Mouse (Mus musculus) lung, embryonic 16.5 days (tissue): ENCODE data around the gene Akt2. TPM values are rescaled to one million over a fixed set of nuclear protein-coding genes. Genes with fewer than 3 reads are reported as not detected.
A peak's percentile ranks its signal among the peaks of the same experiment; 100 is the strongest.

Source experiments
- ATAC-seq: fragments of 200-750 bp; cut with Nextera tagmentation; 2 replicates; pipeline ENCODE4 v1.8.0; 2017; ENCODE audit warnings: low read depth, mild to moderate bottlenecking, moderate library complexity
- H3K27ac ChIP-seq: fragments of 300-500 bp; sonication (generic); 2 replicates; pipeline ENCODE4 v1.5.1; 2014; ENCODE audit warnings: mild to moderate bottlenecking, control low read depth, low read length
- H3K27me3 ChIP-seq: fragments of 300-500 bp; sonication (generic); 2 replicates; pipeline ENCODE4 v1.6.1; 2014; ENCODE audit warnings: low read depth, low read length, mixed read lengths; ENCODE audit not compliant: control insufficient read depth, insufficient read depth
- H3K36me3 ChIP-seq: fragments of 300-500 bp; sonication (generic); 2 replicates; pipeline ENCODE4 v1.6.1; 2014; ENCODE audit warnings: low read length; ENCODE audit not compliant: control insufficient read depth, insufficient read depth
- H3K4me1 ChIP-seq: fragments of 300-500 bp; sonication (generic); replicated peaks from 2 replicates; pipeline ENCODE4 v1.6.1; 2014; ENCODE audit warnings: low read length, mixed read lengths; ENCODE audit not compliant: control insufficient read depth, insufficient read depth
- H3K4me2 ChIP-seq: fragments of 300-500 bp; sonication (generic); 2 replicates; pipeline ENCODE4 v1.6.1; 2014; ENCODE audit warnings: low read depth, low read length, control low read depth
- H3K4me3 ChIP-seq: fragments of 300-500 bp; sonication (generic); 2 replicates; pipeline ENCODE4 v1.5.1; 2014; ENCODE audit warnings: mild to moderate bottlenecking, low read length, control low read depth
- H3K9ac ChIP-seq: fragments of 300-500 bp; sonication (generic); 2 replicates; pipeline ENCODE4 v1.6.1; 2014; ENCODE audit warnings: low read length, control low read depth
- H3K9me3 ChIP-seq: fragments of 300-500 bp; sonication (generic); 2 replicates; pipeline ENCODE4 v1.6.1; 2016; ENCODE audit warnings: low read length; ENCODE audit not compliant: control insufficient read depth
- WGBS: fragments of 180-500 bp; shearing (Covaris S2); extraction: QIAGEN DNeasy Blood & Tissue Kit; methylation state at CpG from one replicate; pipeline ENCODE4 v1.1.7; 2014; 5-methylcytosine and 5-hydroxymethylcytosine counted together
- polyA plus RNA-seq: library from polyadenylated mRNA; unstranded; fragments of >200 nt; fragmentation: Nextera tagmentation; extraction: Ambion mirVana; gene quantifications from 2 replicates; pipeline ENCODE4 v1.2.1, GENCODE M21; 2015

The Akt2 gene
- polyA plus RNA-seq, 1 experiment from 2014 or later: 89.4 TPM

DNA sequence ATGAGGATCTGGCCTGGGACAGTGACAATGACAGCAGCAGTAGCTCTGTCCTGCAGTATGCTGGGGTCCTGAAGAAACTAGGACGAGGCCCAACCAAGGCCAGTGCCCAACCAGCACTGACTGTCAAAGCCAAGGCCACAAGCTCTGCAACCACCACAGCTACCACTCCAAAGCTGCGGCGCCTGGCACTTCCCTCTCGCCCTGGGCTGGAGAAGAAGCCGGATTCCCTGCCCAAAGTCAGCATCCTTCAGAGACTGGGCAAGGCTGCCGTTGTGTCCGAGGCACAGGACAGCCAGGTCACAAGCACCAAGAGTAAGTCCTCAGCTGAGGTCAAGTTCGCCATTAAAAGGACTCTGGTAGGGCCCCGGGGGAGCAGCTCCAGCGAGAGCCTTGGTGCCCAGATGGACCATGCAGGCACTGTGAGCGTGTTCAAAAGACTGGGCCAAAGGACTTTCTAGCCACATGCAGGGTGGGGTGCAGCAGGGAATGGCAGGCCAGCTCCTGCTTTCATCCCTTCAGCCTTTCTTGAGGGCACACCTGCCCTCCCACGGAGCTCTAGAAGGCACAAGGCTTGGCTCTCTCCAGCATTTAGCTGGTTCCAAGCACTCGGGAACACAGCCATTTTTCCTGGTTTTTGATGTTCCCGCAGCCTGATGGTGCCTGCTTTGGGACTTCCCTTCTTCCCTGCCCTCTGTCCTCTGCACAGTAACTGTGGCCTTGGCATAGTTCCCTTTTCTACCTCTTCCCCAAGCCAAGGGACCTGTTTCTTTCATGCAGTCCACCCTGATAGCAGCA, 10.8 kb upstream of the Akt2 start:
- H3K36me3 ChIP-seq: peaks cover 48% of the 10 kb centered on the region
- H3K9ac ChIP-seq: no peak overlapping the region
- no peaks in the 10 kb centered on the region for H3K4me1 ChIP-seq
- H3K27me3 ChIP-seq: no peaks in the 10 kb centered on the region
- H3K27ac ChIP-seq: no peak overlapping the region
- WGBS: 87% methylated on average over 14 of the region's 14 CpGs
- no peaks in the 10 kb centered on the region for H3K9me3 ChIP-seq
- no peak for ATAC-seq
- no peak overlapping the region for H3K4me2 ChIP-seq
- no peak overlapping the region for H3K4me3 ChIP-seq

GRCm38 (mm10) chr7:27586861-27587260, 4.5 kb upstream of the Akt2 start:
- Histone ChIP-seq H3K9me3 (no peaks in the 10 kb centered on the region), H3K27me3 (no peaks in the 10 kb centered on the region), H3K9ac (no peak overlapping the region), H3K4me3 (no peak overlapping the region), H3K4me1 (no peaks in the 10 kb centered on the region), H3K27ac (no peak overlapping the region), H3K4me2 (no peak overlapping the region), H3K36me3 (peaks cover 13% of the 10 kb centered on the region)
- no peak for ATAC-seq
- 67% methylated on average over 2 of the region's 2 CpGs for WGBS

GRCm38 (mm10) chr7:27587741-27588140, 3.6 kb upstream of the Akt2 start:
- Histone ChIP-seq H3K27ac (no peak overlapping the region), H3K4me2 (no peak overlapping the region), H3K9me3 (no peaks in the 10 kb centered on the region), H3K9ac (no peak overlapping the region), H3K4me3 (no peak overlapping the region), H3K36me3 (peaks cover 10% of the 10 kb centered on the region), H3K4me1 (peaks cover 3% of the 10 kb centered on the region; the same call in 1 of the 2 replicates), H3K27me3 (no peaks in the 10 kb centered on the region)
- no peak for ATAC-seq
- WGBS: 80% methylated on average over 2 of the region's 2 CpGs

DNA sequence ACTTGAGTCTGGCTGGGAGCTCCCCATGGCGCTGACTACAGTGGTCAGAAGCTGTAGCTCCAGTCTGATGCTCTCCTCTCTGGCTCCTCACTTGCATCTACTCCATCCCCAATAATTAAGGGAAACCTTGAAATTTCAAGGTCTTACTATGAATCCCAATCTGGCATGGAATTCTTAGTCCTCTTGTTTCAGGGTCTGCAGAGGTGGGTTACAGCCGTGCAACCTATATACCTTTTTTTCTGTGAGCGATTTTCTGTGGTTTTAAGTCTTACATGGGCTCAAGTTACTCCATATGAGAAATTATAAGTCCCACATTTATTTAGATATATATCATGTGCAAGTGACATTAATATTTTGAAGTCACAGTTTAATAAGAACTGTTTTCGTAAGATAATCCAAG, 1.3 kb upstream of the Akt2 start:
- no peak overlapping the region for H3K27ac ChIP-seq
- no peak overlapping the region for H3K4me3 ChIP-seq
- 89% methylated on average over 4 of the region's 4 CpGs for WGBS
- no peaks in the 10 kb centered on the region for H3K9me3 ChIP-seq
- H3K4me2 ChIP-seq: no peak overlapping the region
- H3K4me1 ChIP-seq: peaks cover 18% of the 10 kb centered on the region
- H3K9ac ChIP-seq: no peak overlapping the region
- H3K27me3 ChIP-seq: no peaks in the 10 kb centered on the region
- ATAC-seq: no peak
- H3K36me3 ChIP-seq: no peaks in the 10 kb centered on the region

- 49% methylated on average over 4 of the region's 4 CpGs for WGBS
- no peaks in the 10 kb centered on the region for H3K9me3 ChIP-seq
- H3K27me3 ChIP-seq: no peaks in the 10 kb centered on the region
- H3K4me1 ChIP-seq: peaks cover 18% of the 10 kb centered on the region
- peak overlapping the region; percentile 69 for H3K4me3 ChIP-seq
- H3K9ac ChIP-seq: peak overlapping the region; percentile 55
- peak overlapping the region; percentile 56 for H3K4me2 ChIP-seq
- ATAC-seq: no peak
- no peaks in the 10 kb centered on the region for H3K36me3 ChIP-seq
- H3K27ac ChIP-seq: peak overlapping the region; percentile 98
Measured at GRCm38 (mm10) chr7:27590566-27591213, 662 bp upstream of the Akt2 start.

- Histone ChIP-seq H3K9ac (peak overlapping the region; percentile 91), H3K9me3 (no peaks in the 10 kb centered on the region), H3K4me1 (peaks cover 25% of the 10 kb centered on the region), H3K36me3 (no peaks in the 10 kb centered on the region), H3K4me3 (peak overlapping the region; percentile 69), H3K27me3 (no peaks in the 10 kb centered on the region), H3K27ac (peak overlapping the region; percentile 98), H3K4me2 (peak overlapping the region; percentile 71)
- ATAC-seq: no peak
- WGBS: 2% methylated on average over 17 of the region's 17 CpGs
Measured at GRCm38 (mm10) chr7:27592217-27592929, 1.0 kb downstream of the Akt2 start.

- Histone ChIP-seq H3K4me3 (peak overlapping the region; percentile 69), H3K4me1 (peaks cover 25% of the 10 kb centered on the region), H3K27ac (peak overlapping the region; percentile 98), H3K9me3 (no peaks in the 10 kb centered on the region), H3K36me3 (no peaks in the 10 kb centered on the region), H3K4me2 (peak overlapping the region; percentile 71), H3K9ac (peak overlapping the region; percentile 91), H3K27me3 (no peaks in the 10 kb centered on the region)
- WGBS: 44% methylated on average over 12 of the region's 12 CpGs
- ATAC-seq: no peak
Measured at GRCm38 (mm10) chr7:27592934-27593645, 1.7 kb downstream of the Akt2 start.

DNA sequence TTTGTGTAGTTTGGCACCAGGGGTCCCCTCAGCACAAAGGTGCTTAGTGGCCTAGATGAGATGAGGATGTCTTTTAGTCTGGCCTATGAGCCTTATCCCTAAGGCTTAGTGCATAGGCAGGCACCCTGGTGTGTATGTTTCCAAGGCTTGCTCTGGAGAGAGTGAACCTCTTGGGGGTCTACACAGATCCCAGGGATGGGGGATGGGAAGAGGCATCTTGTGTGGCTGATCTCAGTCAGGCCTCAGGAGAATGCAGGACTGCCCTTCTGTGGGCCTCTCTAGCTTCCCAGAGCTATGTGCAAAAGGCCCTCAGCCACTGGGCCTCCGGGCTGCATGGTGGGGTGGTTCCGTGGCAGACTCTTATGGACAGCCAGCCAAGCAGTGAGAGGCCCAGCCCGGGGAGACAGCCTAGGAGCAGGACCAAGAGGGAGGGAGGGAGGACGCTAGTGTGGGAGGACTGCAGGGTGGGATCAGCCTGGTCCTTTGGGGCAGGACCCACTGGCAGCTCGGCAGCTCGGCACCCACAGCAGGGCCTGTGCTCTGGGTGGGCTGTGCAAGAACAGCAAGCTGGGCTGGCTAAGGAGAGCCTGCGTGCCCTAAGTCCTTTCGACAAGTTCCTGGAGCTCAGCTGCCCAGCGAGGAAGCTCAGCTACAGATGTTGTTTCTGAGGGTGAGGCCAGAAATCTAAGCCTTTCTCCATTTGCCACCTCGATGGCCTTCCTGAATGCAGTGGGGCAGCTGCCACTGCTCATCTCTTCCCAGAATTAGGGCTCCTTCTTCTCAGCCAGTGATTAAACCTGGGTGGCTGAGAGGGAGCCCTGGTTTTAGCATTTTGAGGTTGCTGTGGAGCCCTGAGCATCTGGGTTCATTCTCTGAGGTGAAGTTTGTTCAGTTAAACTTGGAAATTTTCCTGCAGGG, 5.5 kb downstream of the Akt2 start:
- Histone ChIP-seq H3K9ac (peak overlapping the region; percentile 29), H3K36me3 (no peaks in the 10 kb centered on the region), H3K27ac (peak overlapping the region; percentile 53), H3K27me3 (no peaks in the 10 kb centered on the region), H3K4me3 (no peak overlapping the region), H3K4me2 (no peak overlapping the region), H3K4me1 (peaks cover 29% of the 10 kb centered on the region), H3K9me3 (no peaks in the 10 kb centered on the region)
- ATAC-seq: peak; percentile 41
- 45% methylated on average over 10 of the region's 10 CpGs for WGBS
